Mouse (Mus musculus) liver, adult 2 months (tissue): ENCODE data around the gene Kalrn. TPM values are rescaled to one million over a fixed set of nuclear protein-coding genes. Genes with fewer than 3 reads are reported as not detected.
A peak's percentile ranks its signal among the peaks of the same experiment; 100 is the strongest.

ENCODE experiments used
- DNase-seq: peaks from one replicate; pipeline ENCODE4 v3.0.0-alpha.2; 2011; ENCODE audit warnings: low read depth, low spot score; ENCODE audit errors: extremely low read depth
- H3K27ac ChIP-seq: fragments of 200-500 bp; replicated peaks from 2 replicates; pipeline ENCODE4 v1.5.1; 2012; ENCODE audit warnings: low read depth, mild to moderate bottlenecking, control low read depth, inconsistent platforms, low read length; ENCODE audit not compliant: insufficient read depth
- H3K27me3 ChIP-seq: fragments of 200-500 bp; 2 replicates; pipeline ENCODE4 v1.6.1; 2012; ENCODE audit warnings: mild to moderate bottlenecking, moderate library complexity, low read length, inconsistent platforms; ENCODE audit not compliant: control insufficient read depth, insufficient read depth
- H3K36me3 ChIP-seq: fragments of 200-500 bp; 2 replicates; pipeline ENCODE4 v1.6.1; 2012; ENCODE audit warnings: low read length, inconsistent platforms; ENCODE audit not compliant: control insufficient read depth, insufficient read depth
- H3K4me1 ChIP-seq: fragments of 200-500 bp; 2 replicates; pipeline ENCODE4 v1.6.1; 2011; ENCODE audit warnings: low read length; ENCODE audit not compliant: control insufficient read depth, insufficient read depth
- H3K4me3 ChIP-seq: fragments of 200-500 bp; 2 replicates; pipeline ENCODE4 v1.5.1; 2011; ENCODE audit warnings: low read depth, mild to moderate bottlenecking, control low read depth, low read length, moderate library complexity; ENCODE audit not compliant: insufficient read depth
- H3K79me2 ChIP-seq: fragments of 200-500 bp; 2 replicates; pipeline ENCODE4 v1.6.1; 2012; ENCODE audit warnings: inconsistent platforms, mild to moderate bottlenecking, low read length, moderate library complexity; ENCODE audit not compliant: control insufficient read depth, insufficient read depth
- H3K9ac ChIP-seq: fragments of 200-500 bp; 2 replicates; pipeline ENCODE4 v1.6.1; 2012; ENCODE audit warnings: low read depth, mild to moderate bottlenecking, control low read depth, inconsistent platforms, low read length
- CTCF ChIP-seq: fragments of 200-500 bp; IDR thresholded peaks from 2 replicates; pipeline ENCODE4 v1.5.1; 2011; ENCODE audit warnings: low read depth, low read length, control low read depth
- POLR2A ChIP-seq: fragments of 200-500 bp; IDR thresholded peaks from 2 replicates; pipeline ENCODE4 v1.6.1; 2011; ENCODE audit warnings: low read length, control low read depth; ENCODE audit not compliant: insufficient read depth; ENCODE audit errors: extremely low read depth
- WGBS: fragments of 180-500 bp; shearing (Covaris S2); methylation state at CpG from one replicate; pipeline ENCODE4 v1.1.7; 2018; 5-methylcytosine and 5-hydroxymethylcytosine counted together
- polyA plus RNA-seq: library from polyadenylated mRNA; depleted of rRNA; stranded (reverse); fragments of >200 nt; gene quantifications from 2 replicates; pipeline ENCODE4 v1.2.3, GENCODE M21; 2012
- total RNA-seq: library from RNA; depleted of rRNA; stranded (reverse); fragments of >200 nt; gene quantifications from 2 replicates; pipeline ENCODE4 v1.2.3, GENCODE M21; 2014

Kalrn gene
- total and polyA plus RNA-seq, 2 experiments, result 14.0 to 34.8 TPM

DNA sequence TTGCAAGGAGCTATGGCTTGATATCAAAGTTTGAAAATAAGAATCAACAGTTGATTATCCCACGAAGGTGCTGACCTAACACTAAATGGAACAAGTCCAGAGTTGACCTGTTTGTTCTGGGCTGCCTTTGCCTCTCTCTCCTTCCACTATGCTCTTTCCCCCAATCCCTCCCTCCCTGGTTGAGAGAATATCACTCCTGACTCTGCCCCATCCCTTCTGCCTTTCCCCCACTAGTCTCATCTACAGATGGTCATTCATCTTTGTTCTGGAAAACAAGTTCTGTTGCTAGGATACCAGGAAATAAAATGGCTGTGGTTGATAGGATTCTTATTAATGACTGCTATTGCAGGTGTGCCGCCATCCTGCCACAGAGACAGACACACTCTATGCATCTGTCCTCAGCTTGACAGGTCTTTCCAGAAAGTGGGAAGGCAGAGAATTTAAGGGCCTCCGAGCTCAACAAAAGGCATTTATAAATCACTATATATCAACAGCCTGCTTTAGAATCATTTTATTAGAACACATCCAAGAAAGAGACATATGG, 421.7 kb downstream of the Kalrn start:
- no peaks in the 10 kb centered on the region for H3K4me1 ChIP-seq
- DNase-seq, result no peak
- no peak overlapping the region for H3K27ac ChIP-seq
- TF ChIP-seq POLR2A, result no peak
- TF ChIP-seq CTCF, result no peak
- WGBS, result 79% methylated on average over 3 of the region's 3 CpGs
- H3K79me2 ChIP-seq, result no peaks in the 10 kb centered on the region
- no peak overlapping the region for H3K9ac ChIP-seq
- H3K36me3 ChIP-seq, result no peaks in the 10 kb centered on the region
- no peak overlapping the region for H3K4me3 ChIP-seq
- H3K27me3 ChIP-seq, result no peaks in the 10 kb centered on the region

DNA sequence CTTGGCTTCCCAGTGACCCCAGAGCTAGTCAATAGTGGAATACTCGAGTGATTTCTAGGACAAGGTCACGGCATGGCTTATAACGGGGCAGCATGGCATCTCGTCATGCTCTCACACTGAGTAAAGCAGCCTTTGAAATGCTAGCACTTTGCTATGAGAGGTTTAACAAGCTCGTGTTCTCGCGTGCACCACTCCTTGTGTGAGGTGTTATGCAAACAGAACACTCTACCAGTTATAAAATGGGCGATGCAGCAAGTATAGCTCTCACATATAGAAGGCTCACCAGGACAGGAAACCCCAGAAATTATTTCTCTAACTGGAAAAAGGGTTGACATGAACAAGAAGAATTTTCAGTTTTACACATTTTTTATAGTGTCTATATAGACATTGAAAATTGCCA, 431.7 kb downstream of the Kalrn start:
- H3K27ac ChIP-seq, result no peak overlapping the region
- no peak overlapping the region for H3K4me3 ChIP-seq
- H3K36me3 ChIP-seq, result no peaks in the 10 kb centered on the region
- WGBS, result 88% methylated on average over 8 of the region's 8 CpGs
- no peaks in the 10 kb centered on the region for H3K79me2 ChIP-seq
- no peaks in the 10 kb centered on the region for H3K4me1 ChIP-seq
- TF ChIP-seq POLR2A (no peak), CTCF (no peak)
- no peaks in the 10 kb centered on the region for H3K27me3 ChIP-seq
- H3K9ac ChIP-seq, result no peak overlapping the region
- DNase-seq, result no peak

DNA sequence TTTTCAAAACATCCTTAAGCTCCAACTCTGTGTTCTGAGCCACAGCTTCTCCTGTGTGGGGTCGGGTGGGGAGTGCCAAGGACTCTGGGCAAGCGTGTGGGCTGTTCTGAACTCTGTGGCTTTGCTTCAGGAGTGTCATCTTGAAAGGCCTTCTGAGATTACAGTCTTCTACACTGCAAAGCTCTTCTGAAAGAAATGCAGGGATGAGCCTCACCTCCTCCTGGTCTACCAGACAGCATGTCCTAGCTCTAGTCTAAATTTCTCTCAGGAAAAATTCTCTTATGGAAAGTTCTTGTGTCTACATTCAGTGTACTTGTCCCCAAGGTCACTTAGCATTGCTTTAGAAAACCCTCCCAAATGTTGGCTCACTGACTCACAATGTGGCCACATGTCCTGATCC, 438.3 kb downstream of the Kalrn start:
- no peak overlapping the region for H3K4me3 ChIP-seq
- no peak overlapping the region for H3K27ac ChIP-seq
- 85% methylated on average over 2 of the region's 2 CpGs for WGBS
- no peaks in the 10 kb centered on the region for H3K79me2 ChIP-seq
- H3K9ac ChIP-seq, result no peak overlapping the region
- H3K4me1 ChIP-seq, result no peaks in the 10 kb centered on the region
- H3K36me3 ChIP-seq, result no peaks in the 10 kb centered on the region
- TF ChIP-seq CTCF, result no peak
- no peak for TF ChIP-seq POLR2A
- H3K27me3 ChIP-seq, result 0 out of 2 replicates have a peak, but pooled peaks cover 3% of the 10 kb centered on the region
- DNase-seq, result no peak

- whole genome bisulfite sequencing, result 53% methylated on average over 3 of the region's 3 CpGs
- Histone ChIP-seq H3K27ac (no peak overlapping the region), H3K27me3 (0 out of 2 replicates have a peak, but pooled peaks cover 3% of the 10 kb centered on the region), H3K4me1 (no peaks in the 10 kb centered on the region), H3K36me3 (no peaks in the 10 kb centered on the region), H3K9ac (no peak overlapping the region), H3K4me3 (no peak overlapping the region), H3K79me2 (no peaks in the 10 kb centered on the region)
- TF ChIP-seq CTCF (no peak), POLR2A (no peak)
- no peak for DNase-seq
Observed at GRCm38 (mm10) chr16:34134628-34135027, 438.7 kb downstream of the Kalrn start.

- H3K4me1 ChIP-seq, result no peaks in the 10 kb centered on the region
- no peak overlapping the region for H3K27ac ChIP-seq
- no peak overlapping the region for H3K4me3 ChIP-seq
- TF ChIP-seq POLR2A, result no peak
- TF ChIP-seq CTCF, result peak; percentile 76
- H3K27me3 ChIP-seq, result no peaks in the 10 kb centered on the region
- H3K9ac ChIP-seq, result no peak overlapping the region
- H3K36me3 ChIP-seq, result no peaks in the 10 kb centered on the region
- H3K79me2 ChIP-seq, result no peaks in the 10 kb centered on the region
- DNase-seq, result peak; percentile 47
- 0% methylated on average over 2 of the region's 2 CpGs for WGBS
Observed at GRCm38 (mm10) chr16:34125595-34125994, 447.7 kb downstream of the Kalrn start.

- WGBS, result 87% methylated on average over 9 of the region's 9 CpGs
- TF ChIP-seq POLR2A (no peak), CTCF (no peak)
- Histone ChIP-seq H3K79me2 (no peaks in the 10 kb centered on the region), H3K27me3 (no peaks in the 10 kb centered on the region), H3K9ac (no peak overlapping the region), H3K27ac (no peak overlapping the region), H3K36me3 (no peaks in the 10 kb centered on the region), H3K4me1 (no peaks in the 10 kb centered on the region), H3K4me3 (no peak overlapping the region)
- DNase-seq, result no peak
Observed at GRCm38 (mm10) chr16:34122486-34122885, 450.8 kb downstream of the Kalrn start.
